Mouse (Mus musculus) gastrocnemius, adult 18-20 months (tissue): ENCODE results near the gene Cyp27b1. TPM values are rescaled to one million over a fixed set of nuclear protein-coding genes. Genes with fewer than 3 reads are reported as not detected.

Experiments
- DNase-seq: peaks from one replicate; pipeline ENCODE4 v3.0.0; 2021; ENCODE audit warnings: low spot score
- long read RNA-seq, 2 experiments: library from polyadenylated mRNA; stranded (forward); transcript quantifications; one replicate each; pipeline ENCODE4 v2.0.0; 2021
- total RNA-seq, 2 experiments: library from RNA; stranded (reverse); gene quantifications; 2 replicates each; pipeline ENCODE4 v1.2.3; 2021

The Cyp27b1 gene
- under 1 TPM in 1 of 2 experiments, not detected in 1; 0.19 TPM for total RNA-seq
- long read RNA-seq, experiment 1, partial matches to known transcripts = 0 of 1 reads
- long read RNA-seq, experiment 1, other reads (novel, unspliced or antisense) = 1 of 1 reads
- long read RNA-seq, experiment 2 = 0 reads

DNA sequence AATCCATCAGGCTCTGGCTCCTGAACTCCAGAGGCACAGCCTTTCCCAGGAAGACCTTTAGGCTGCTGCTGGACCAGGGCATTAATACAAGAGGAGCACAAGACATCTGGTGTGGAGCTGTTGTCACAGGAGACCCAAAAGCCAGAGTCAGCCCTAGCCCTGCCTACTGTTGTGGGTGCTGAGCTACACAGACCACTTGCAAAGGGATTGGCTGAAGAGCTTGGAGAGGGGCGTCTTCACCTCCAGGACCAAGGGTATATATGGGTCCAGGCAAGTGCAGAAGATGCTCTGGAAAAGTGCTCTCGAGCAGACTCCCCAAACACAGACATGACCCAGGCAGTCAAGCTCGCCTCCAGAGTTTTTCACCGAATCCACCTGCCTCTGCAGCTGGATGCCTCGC, at the start of gene Cyp27b1:
Gene Cyp27b1, plus strand, starts transcription at position 297 of the 400 bp plus-strand sequence.
- no peak for DNase-seq

DNA sequence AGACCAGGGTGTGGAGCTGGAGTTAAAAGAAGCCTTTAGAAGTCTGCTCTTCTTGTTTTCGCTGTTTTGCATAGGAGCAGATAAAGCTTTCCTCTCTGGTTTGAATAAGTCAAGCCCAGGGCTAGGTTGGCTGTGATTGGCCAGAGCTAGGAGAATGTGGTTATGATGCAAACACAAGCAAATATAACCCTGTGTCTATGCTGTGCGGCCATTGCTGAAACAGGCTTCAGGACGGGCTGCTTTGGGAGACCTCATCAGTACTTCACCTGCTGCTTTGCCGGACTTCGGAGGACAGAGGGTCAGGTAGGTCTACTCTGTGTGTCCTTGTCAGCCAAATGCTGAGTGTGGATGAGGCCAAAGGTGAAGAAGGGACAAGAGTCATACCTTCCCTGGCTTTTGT, 47.5 kb upstream of the Cyp27b1 start, which contains the start of gene Avil:
Gene Avil, plus strand, starts transcription at position 181 of the 400 bp plus-strand sequence.
- DNase-seq = no peak

DNA sequence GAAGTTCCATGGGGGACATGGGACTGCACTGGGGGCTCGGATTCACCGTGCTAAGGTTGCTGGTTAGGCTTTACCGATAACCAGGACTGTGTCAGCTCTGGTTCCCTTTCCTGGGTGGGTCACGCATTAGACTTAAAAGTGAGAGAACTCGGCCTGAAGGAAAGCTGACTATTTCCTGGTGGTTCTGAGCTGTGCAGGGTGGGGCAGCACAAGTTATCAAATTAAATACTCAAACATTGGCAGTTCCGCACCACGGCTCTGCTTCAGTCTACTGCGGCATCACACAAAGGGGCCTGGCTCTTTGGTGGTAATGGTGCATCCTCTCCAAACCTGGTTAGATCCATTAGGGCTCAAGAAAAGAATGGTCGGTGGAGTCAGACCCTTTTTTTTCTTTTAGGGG, 46.8 kb upstream of the Cyp27b1 start:
- no peak for DNase-seq

DNA sequence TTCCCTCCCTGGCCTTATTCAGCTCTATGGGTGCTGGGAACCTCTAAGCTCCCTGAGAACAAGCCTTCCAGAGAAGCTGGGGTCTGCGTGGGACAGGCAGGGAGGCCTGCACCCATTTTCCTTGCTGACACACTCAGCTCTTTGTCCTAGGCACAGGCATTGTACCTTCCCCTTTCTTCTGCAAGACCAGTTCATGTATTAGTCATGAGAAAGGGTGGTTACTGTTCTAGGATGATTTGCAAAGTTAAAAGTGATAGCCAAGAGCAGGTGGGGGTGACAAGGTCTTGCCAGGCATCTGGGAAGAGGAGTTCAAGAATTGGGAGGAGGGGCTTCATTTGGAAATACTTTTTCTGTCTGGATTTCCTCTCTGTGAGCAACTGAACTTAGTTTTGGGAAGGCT, 46.0 kb upstream of the Cyp27b1 start:
- DNase-seq = no peak

DNA sequence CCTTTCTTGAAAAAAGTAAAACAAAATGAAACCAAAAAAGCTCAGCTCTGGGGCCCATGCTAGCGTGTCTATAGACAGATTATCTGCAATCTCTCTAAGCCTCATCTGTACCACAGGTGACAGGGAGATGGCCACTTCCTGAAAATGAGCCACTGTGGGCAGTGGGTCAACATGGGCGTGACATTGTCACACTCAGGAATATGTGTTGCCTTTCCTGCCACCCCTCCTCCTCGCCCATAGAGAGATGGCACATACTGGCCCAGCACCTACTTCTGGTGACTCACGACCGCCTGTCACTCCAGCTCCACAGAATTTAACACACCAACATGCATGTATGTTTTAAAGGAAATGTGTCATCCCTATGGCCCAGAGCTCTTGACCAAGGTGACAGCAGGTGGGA, 45.3 kb upstream of the Cyp27b1 start:
- no peak for DNase-seq

DNA sequence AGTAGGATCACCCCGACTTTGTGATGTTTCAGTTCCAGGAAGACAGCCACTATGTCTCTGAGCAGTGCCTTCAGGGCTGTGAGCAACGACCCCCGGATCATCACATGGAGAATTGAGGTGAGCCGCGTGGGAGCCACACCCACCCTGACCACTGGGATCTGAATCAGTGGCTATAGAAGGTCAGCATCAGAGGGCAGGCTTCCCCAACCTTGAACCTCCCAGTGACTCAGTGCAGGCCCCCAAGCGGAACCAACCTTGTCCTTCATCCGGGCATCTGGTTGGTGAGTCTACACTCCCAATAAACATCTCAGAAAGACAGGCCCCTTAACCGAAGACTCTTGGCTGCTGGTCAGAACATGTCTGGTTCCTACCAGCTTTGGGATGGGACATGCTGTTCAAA, 44.7 kb upstream of the Cyp27b1 start:
- no peak for DNase-seq

DNA sequence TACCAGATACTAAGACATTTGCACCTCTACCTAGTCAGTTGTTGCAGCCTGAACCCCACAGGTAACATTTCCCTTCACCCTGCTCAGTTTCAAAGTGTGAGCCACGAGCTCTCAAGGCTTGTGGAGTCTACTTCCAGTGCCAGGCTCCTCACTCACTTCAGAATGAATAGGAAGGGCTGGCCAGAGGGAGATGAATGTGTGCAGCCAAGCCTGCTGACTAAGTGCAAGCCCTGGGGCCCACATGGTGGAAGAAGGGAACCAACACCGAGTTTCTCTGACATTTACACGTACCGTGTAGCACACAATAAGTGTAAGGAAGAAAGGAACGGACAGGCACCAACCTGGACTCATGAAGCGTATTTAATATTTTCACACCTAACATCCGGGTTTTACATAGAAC, 44.2 kb upstream of the Cyp27b1 start:
- no peak for DNase-seq

DNA sequence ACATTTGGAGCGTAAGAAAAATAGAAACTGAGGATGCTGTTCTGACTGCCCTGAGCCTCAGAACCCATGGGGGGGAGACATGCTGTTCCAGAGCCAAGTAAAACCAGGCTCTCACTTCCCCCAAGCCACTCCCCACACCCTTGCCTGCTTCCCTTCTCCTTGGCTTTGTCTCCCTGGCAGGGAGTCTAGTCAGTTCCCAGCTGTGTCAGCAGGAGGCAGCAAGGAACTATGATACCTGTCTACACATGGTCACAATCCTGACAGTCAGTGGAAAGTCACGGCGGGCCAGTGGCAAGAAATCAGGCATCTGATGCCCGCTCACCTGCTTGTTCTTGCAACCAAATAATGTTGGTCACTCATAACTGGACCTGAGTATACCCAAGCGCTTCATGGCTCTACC, 31.6 kb upstream of the Cyp27b1 start:
- no peak for DNase-seq

DNA sequence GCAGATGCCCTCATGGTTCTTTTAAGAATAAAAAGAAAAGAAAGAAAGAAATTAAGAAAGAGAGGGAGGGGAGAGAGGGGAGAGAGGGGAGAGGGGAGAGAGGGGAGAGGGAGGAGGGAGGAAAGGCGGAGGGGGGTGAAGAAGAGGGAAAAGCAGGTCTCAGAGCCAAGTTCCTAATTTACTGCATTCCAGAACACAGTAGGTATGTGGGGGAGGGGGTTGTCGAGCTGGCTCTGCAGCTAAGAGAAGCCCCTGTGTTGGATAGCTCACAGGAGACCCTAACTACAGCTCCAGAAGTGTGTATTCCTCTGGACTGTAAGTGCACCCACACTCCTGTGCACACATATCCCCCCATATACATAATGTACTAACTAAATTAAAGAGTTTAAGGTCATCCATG, 31.0 kb upstream of the Cyp27b1 start:
- no peak for DNase-seq

DNA sequence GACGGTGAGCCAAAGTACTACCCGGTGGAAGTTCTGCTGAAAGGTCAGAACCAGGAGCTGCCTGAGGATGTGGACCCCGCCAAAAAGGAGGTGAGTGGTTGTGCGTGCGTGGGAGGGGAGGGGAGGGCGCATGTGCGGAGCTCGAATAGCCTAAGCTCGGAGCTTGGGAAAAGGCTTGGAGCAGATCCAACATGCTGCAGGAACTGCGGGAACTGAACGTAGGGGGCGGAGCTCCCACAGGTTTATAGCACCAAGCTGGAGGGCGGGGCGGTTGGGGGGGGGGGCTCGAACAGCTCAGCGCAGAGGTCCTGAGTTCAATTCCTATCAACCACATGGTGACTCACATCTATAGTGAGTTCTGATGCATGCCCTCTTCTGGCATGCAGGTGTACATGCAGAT, 29.6 kb upstream of the Cyp27b1 start:
- no peak for DNase-seq

DNA sequence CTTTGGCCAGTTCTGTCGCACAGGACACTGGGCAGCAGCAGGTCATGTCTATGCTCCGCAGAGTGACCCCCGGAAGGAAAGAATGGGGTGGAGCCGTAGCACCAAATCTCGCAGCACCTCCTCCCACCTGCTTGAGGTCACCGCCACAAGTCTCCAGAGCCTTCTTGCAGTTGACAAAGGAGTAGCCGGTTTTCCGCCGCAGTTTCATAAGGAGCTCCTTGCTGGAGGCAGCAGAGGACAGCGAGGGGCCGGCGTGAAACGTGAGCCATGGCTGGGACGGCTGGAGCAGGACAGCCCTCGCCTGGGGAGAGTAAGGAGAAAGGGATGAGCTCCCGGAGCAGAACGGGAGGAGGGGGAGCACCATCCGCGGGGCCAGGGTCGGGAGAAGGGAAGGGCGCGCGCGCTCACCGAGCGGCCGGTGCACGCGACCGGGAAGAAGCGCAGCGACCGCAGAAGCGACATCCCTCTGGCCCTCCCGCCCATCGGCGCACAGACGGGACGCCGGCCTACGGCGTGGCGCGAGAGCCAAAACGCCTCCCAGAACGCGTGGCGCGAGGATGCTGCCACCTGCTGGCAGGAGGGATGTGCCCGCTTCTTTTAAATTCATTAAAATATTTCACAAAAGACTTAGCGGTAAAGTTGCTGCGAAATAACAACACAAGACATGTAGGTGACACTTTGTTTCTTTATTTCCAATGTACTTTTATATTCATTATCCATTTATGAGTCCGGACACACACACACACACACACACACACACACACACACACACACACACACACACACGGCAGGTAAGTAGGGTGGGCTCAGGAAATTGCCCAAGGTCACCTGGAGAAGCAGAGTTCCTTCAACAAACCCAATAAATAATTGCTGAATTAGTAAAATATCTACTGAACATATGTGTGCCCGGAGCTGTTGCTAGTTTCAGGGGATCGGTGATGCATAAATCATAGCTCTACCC, 17.4 kb upstream of the Cyp27b1 start, which contains the start of gene Tsfm:
Gene Tsfm, minus strand, starts transcription at position 505 of the 961 bp plus-strand sequence.
- DNase-seq = peak; percentile 92

DNA sequence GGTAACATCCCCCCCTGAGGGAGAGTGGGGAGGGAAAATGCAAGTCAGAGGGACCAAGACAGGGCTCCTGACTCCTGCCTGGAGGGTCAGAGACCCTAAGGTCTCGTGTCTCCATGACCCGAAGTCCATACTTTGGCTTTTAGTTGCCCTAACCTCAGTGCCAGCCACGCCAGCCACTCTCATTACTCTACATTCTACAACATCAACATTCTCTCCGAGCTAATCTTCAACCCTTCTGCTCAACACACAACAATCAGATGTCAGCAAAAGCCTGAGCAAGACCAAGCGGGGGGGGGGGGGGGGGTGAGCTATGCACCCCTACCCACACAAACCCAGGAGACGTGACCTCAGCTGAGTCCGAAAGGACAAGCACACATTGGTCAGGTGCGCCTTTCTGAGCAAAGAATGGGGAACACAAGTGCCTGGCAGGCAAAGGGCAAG, 14.7 kb upstream of the Cyp27b1 start:
- DNase-seq = no peak

DNA sequence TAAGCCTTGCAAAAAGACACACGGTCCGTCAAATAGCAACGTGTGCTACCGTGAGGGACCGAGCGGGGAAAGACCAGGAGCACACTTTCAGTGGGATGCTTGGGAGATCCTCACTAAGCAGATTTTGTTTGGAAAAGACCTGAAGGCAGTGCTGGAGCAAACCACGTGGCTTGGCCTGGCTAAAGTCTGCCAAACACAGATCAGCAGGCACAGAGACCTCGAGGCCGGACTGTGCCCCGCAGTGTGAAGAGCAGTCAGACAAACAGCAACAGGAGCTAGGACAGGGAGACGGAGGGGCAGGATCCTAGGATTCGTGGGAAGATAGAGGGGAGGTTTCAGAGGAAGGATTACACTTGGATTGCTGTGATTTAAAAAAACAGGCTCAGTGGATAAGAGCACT, 11.8 kb upstream of the Cyp27b1 start:
- no peak for DNase-seq

DNA sequence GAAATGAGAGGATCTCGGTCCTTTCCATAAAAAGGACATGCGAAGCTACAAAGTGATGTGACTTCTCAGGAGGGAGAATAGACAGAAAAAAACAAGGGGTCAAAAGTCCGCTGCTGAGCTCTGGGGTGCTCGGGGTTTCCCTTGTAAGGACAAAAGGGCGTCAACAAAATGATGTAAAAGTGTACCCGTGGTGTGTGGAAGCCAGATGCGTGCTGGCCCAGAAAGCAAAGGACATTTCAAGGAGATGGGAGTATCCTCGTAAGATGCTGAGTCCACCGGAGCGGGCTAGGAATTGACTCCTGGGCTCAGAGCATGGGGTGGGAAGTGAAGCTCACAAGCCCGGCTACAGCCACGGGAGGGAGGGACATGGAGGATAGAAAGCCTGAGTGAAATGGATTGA, 10.4 kb upstream of the Cyp27b1 start:
- no peak for DNase-seq

DNA sequence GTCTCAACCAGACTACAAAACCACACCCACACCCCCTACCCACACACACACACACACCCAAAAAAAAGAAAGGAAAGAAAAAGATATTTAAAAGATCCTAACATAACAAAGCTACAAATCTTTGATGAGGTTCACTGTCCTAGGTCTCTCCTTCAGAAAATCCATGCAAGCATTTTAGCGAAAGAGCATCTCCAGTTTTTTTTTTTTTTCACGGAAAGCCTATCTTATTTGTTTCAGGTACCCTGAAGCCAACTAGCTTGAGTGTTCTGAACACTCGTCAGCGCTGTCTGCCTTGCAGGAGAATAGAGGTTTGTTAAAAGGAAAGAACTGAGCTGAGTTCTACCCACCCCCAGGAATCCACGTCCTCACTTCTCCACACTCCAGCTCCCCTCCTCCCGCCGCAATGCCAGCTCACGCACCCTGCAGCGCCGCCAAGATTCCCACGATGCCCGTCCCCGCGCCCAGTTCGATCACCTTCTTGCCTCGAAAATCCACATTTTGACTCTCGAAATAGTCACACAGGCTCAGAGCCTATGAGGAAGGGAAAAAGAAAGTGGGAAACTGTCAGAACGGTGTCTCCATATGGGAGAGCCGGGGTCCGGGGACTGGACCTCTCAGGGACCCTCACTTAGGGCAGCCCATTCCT, 7.4 kb upstream of the Cyp27b1 start:
- no peak for DNase-seq

DNA sequence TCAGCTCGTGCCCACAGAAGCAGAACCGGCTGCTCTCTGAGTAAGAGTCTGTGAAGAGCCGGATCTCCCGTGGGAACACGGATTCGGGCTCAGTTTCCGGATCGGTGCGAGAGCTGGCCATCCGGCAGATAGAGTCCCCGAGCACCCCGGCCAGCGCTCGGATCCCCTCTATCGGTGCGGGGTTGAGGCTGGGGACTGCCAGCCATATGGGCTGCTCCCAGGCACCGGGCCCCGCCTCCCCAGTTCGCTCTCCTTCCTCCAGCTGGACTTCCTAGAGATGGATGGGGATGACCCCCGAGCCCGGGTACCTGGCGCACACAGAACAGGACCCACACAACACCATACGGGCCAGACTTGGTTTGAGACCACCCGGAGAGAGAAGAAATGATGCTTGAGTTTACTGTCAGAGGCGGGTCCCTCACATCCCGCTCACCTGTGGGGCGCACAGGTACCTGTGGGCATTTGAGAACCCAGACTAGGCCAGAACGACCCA, 6.7 kb upstream of the Cyp27b1 start, which contains the start of the genes Mettl1 and Eef1akmt3:
Gene Mettl1, plus strand, starts transcription at position 141 of the 493 bp plus-strand sequence.
Gene Eef1akmt3, minus strand, starts transcription at position 240 of the 493 bp plus-strand sequence.
- no peak for DNase-seq

DNA sequence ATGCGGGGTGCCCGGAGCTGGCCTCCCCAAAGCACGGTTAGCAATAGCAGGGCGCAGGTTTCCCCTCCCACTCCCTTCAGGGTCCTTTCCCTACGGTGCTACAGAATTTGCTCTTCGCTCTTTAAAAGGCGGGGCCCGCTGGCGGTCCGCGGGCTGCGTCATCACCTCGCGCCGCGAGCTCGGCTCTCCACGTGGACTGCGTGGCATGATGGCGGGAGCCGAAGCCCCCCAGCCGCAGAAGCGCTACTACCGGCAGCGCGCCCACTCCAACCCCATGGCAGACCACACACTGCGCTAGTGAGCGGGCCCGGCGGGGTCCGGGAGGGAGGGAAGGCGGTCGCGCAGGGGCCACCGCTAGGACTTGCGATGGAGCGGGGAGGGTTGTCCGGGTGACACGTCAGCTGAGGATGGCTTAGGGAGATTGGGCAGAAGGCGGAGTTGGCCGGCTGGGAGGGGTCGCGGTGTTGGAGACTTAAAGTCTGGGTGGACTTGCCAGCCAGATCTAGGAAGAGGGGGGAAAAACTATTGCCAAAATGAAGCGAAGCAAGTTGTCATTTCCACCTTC, 6.2 kb upstream of the Cyp27b1 start:
- peak; percentile 87 for DNase-seq

DNA sequence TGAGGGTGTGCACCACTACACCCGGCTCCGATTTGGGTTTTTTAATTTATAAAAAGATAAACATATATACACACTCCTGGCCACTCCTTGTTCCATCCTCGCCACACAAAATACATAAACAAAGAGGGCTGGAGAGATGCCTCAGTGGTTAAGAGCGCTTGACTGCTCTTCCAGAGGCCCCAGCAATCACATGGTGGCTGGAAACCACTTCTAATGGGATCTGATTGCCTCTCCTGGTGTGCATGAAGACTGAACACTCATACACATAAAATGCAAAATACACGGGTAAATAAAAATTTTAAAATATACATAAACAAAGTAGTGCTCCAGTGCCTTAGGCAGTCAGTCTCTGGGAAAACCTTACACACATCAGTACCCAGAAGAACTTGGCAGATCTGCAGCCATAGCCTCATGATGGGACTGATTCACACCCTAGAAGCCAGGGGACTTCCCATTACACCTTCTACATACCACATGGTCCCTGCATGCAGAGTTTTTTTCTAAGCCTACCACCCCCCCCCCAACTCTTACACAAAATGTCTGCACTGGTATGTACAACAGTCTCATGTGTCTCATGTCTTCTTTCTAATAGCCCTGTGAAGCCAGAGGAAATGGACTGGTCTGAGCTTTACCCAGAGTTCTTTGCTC, 5.5 kb upstream of the Cyp27b1 start:
- no peak for DNase-seq

DNA sequence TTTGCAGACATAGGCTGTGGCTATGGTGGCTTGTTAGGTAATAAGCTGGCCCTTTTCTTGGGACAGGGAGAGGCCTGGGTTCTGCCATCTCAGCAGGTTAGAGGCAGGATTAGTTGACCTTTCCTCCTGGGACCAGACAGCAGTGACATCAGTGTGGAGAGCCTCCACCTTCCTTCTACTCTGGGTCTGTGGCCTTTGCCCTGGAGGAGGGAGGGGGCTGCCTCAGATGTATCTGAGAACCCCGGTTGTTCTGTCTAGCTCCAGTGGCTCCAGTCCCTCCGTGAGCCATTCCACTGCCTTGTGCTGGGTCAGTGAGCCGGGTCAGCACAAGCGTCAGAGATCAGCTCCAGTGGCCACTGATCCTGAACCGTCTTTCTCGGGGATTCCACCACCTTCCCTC, 4.9 kb upstream of the Cyp27b1 start:
- DNase-seq = no peak

DNA sequence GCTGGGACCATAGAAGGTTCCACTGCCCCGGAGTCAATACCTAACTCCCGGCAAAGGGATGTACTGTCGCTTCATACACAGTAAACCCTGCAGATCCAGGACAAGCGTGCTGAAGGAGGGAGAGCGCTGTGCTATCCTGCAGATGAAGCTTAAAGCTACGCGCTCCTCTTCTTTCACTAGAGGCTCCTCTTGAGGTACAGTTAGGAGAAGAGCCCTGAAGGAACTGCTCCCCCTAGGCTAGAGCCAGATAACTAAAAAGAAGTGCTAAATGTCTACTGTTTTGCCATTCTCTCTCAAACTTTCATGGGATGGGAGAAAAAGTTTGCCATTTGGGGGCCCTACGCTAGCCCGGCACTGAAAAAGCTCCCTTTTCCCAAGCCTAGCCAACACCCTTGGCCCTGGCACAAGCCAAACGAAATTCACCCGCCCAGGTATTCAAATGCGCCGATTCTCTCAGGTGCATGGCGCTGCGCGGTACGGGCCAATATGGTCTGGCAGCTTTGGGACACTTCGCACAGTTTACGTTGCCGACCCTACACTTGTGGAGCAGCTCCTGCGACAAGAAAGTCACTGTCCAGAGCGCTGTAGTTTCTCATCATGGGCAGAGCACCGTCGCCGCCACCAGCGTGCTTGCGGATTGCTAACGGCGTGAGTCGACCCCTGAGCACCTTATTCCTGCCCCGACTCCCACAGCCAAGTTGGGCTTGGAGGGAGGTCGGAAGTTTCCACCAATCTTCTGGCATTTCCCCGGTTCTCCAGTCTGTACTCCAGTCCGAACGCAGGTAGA, 751 bp downstream of the Cyp27b1 start:
- DNase-seq = no peak
